Mouse (Mus musculus) thymus, postnatal 4 days (tissue): ENCODE data around the gene Nsmce3.

Experiments used
- DNase-seq: peaks from one replicate; pipeline ENCODE4 v3.0.0; 2021

Gene Nsmce3

GRCm38 (mm10) chr7:64872743-64873241 is at the start of gene Nsmce3:
TSS of gene Nsmce3 (minus strand) at chr7:64872997.
- peak; percentile 99 for DNase-seq

GRCm38 (mm10) chr7:64921189-64921588 is 48.4 kb upstream of the Nsmce3 start:
- no peak for DNase-seq

GRCm38 (mm10) chr7:64920735-64921134 is 47.9 kb upstream of the Nsmce3 start:
- DNase-seq: no peak

- DNase-seq: no peak
Observed at GRCm38 (mm10) chr7:64916654-64917053, 43.9 kb upstream of the Nsmce3 start.

DNA sequence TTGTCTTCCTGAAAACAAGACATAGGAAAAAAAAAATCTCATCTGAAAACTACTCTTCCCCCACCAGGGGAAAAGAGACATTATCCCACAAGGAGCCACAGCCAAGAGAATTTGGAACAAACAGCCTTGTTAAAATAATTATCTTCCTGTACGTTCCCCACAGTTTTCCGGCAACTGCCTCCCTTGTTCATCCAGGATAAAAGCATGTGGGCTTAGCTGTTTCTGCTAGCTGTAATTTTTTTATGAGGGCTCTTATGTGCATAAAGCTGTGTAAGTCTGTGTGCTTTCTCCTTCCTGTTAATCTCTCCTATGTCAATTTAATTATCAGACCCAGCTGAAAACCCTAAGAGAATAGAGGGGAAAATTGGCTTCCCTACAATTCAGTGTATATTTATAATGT is 42.3 kb upstream of the Nsmce3 start:
- DNase-seq: no peak

DNA sequence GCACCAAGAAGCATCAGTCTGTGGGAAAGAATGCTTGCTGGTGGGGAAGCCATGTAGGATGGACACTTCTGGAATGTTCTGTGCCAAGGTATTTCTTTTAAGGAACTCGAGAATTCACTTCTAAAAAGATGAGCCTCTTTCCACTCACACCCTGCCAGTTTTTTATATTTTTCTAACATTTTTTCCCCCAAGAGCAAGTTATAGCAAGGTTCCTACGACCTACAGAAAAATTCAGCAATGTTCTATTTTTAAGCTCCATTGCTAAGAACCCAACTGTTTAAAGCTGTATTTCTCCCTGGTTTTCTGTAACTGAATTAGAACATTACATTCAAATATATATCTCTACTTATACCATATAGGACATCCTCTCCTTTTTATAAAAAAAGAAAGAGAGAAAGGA is 39.1 kb upstream of the Nsmce3 start:
- DNase-seq: no peak

GRCm38 (mm10) chr7:64910208-64910607 is 37.4 kb upstream of the Nsmce3 start:
- DNase-seq: no peak

GRCm38 (mm10) chr7:64906955-64907354 is 34.2 kb upstream of the Nsmce3 start:
- DNase-seq: no peak

GRCm38 (mm10) chr7:64905506-64905905 is 32.7 kb upstream of the Nsmce3 start:
- DNase-seq: no peak

DNA sequence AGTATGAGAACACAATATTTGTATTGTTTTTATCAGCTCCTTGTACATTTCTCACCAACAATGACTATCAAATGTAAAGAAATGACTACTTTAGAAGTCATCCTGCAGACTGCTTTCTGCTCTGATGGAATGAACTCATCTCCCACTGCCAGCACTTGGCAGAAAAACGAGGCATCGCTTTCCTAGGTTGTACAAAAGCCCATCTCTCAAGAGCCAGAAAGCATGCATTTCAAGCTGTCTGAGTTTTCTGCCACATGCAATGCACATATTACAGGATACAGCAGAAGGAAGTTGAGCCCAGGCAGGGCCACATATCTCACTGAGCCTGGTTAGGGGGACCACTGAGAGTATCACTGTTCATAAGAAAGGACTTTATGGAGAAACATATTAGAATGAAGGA is 27.5 kb upstream of the Nsmce3 start:
- DNase-seq: no peak

- DNase-seq: no peak
Observed at GRCm38 (mm10) chr7:64896587-64896986, 23.8 kb upstream of the Nsmce3 start.

DNA sequence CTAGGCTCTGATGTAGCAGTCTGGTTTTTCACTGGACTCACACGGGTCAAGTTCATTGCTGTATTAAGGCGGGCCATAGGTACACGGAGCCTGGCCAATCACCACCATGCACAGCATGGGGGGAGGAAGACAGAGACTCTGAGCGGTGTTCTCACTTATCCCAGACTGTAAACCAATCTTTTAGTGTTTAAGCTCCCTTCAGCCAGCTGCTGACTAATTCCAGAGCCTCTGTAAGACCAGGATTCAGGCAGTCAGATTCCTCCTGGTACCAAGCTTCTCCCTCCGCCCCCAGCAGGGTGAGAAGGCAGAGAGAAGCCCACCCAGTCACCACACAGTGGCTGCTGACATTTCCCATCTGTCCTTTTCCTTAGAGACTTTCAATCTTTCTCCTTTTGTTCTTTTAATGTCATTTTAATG is 22.9 kb upstream of the Nsmce3 start:
- DNase-seq: no peak

GRCm38 (mm10) chr7:64891139-64891538 is 18.3 kb upstream of the Nsmce3 start:
- DNase-seq: no peak

GRCm38 (mm10) chr7:64889919-64890318 is 17.1 kb upstream of the Nsmce3 start:
- no peak for DNase-seq

DNA sequence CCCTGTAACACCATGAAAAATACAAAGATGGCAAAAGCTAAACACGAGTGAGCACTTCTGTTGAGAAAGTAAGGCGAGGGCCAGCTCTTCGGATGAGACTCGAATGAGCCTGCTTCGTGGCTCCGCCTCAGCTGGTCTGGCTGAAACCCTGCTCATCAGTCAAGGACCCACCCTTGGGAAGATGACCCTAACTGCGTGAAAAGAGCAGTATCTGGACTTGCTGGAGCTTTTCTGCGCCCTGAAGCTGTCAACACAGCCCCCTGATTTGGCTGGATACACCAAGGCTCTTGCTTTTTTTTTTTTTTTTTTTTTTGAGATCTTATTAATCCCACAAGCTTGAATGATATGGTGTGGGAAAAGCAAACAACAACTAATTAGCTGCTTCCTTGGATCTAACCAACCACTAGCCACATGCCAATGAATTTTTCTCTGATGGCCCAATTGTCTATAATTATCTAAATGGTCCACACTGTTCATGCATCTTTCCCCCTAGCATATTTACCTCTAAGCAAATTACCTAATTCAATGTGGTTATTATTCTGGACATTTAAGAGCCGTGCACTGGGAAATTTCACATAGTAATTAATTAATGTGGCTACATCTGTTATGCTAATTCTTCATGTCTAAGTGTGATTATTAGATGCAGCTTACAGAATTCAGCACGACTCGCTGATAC is 11.5 kb upstream of the Nsmce3 start:
- no peak for DNase-seq

DNA sequence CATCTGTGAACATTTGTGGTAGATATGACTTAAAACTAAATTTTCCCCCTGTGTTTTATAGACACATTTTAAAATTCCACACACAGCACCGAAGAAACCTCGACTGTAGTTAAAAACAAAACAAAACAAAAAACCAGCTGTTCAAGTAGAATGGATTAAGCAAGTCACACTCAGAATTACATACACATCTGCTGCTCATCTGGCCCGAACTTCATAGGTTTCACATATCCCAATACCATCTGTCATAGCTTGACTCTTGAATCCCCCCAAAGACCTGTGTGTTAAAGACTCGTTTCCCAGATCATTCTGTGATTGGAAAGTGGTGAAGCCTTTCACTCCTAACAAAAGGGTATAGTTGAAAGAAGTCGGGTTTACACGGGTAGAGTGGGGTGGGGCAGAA is 9.4 kb upstream of the Nsmce3 start:
- no peak for DNase-seq

DNA sequence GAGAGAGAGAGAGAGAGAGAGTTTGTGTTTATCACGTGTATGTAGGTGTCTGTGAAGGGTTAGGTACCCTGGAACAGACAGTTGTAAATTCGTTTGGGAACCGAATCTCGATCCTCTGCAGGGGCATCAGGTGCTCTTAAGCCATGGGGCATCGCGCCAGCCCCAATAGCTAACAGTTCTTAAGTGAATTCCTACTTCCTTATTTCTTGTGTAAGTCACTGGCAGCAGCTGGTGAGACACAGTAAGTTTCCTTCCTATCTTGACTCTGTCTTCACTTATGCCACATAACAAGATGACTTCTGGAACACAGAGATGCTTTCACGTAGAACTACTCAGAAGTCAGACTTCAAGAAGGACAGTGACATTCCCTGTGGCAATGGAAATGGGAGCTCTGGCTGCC is 8.6 kb upstream of the Nsmce3 start:
- DNase-seq: no peak

DNA sequence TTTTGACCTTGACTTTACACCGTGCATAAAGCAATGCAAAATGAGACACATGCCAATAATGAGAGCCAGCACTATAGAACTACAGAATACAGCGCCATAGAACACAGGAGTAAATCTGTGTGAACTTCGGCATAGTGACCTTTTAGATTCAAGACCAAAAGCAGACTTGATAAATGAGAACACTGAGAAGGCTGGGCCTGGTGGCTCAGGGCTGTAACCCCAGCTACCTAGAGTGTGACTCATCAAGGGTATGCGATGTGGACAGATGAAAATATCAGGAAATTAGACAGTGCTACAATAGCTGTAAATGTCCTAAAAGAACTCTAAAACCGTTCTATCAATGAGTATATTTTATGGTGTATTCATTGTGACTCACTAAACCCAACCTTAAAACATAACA is 7.6 kb upstream of the Nsmce3 start:
- no peak for DNase-seq

DNA sequence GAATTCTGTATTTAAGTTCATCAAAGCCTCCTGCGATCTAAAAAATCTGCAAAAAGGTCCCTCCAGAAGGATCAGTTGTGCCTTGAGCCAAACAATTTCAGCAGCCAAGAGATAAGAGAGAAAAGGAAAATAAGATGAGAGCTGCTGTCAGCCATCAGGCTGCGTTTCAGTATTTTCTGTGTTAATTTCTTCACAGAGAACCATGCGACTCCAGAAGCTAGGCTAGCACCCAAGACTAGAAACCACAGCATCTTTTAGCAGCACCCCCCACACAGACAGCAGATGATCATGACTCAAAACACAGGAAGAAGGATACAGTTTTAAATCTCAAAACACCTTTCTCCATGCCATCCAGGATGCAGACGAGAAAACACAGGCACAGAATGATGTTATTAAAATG is 2.1 kb upstream of the Nsmce3 start:
- no peak for DNase-seq

DNA sequence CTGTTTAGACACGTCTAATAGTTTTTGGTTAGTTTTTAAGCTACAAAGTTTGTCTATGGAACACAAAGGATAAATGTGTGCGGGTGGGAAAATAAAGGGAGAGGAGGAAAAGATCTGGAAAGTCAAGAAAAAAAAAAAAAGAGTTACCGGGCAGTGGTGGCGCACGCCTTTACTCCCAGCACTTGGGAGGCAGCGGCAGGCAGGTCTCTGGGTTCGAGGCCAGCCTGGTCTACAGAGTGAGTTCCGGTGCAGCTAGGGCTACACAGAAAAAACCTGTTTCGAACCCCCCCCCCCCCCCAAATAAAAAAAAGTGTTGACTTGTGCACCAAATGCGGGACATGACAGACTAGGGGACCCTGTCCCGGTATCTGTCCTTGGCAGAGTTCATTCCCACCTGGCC is 469 bp upstream of the Nsmce3 start:
- peak; percentile 24 for DNase-seq

DNA sequence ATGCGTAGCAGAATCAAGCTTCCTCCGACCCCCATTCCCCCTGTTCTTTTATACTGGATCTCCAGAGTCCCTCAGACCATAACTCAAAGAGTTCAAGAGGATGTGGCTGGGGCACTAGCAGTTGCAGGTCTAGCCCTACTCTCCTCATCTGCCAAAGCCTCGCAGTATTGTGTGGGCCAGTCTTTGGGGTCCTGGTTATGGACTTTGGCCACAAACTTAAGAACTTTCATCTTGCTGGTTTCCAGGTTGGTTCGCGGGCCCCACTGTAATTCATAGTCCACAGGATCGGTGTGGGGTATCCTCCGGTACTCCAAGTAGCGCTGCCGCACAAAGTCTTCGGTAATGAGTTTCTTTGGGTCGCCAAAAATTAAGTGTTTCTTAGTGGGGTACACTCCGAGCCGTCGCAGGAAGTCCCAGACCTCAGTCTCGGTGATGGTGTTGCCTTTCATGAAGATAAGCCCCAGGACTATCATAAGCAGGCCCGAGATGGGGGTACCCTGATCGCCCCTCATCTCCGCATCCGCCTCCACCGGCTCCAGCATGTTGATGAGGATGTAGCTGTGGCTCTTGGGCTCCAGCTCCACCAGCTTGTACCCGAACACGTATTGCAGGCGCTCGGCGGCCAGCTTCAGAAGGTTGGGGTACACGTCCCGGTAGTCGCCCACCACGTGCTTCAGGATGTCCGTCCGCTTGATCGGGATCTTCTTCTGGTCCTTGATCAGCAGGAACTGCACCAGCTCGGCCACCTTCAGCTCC is 632 bp downstream of the Nsmce3 start:
- DNase-seq: no peak

- no peak for DNase-seq
Observed at GRCm38 (mm10) chr7:64869549-64870065, 3.2 kb downstream of the Nsmce3 start.

- no peak for DNase-seq
Observed at GRCm38 (mm10) chr7:64863538-64863937, 9.3 kb downstream of the Nsmce3 start.

DNA sequence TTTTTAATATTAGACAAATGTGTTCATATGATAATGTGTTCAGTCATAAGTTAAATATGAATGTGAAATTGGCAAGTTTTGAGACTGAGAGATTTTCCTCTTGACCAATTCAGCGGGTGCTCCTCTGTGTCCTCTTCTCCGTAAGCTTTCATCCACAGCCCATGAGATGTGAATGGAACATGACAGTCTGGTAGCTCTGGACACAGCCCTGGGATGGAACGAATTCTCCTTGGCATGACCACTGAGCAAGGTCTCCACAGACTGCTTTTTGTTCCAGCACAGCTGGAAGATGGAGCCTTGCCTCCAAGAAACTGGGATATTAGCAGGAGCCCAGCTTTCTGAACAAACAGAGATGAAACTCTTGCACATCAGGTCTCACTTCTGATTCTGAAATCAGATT is 9.8 kb downstream of the Nsmce3 start:
- DNase-seq: no peak
